Mouse (Mus musculus) granulocyte monocyte progenitor cell, adult 5-6 weeks (primary cell): Measurements from ENCODE around the gene Vps33b. TPM values are rescaled to one million over a fixed set of nuclear protein-coding genes. Genes with fewer than 3 reads are reported as not detected.
"Not testable (repeated sequence)": the region's sequence is repeated elsewhere in the genome, so short reads cannot be mapped to it uniquely, and the experiment has no call there.

Experiments used
- ATAC-seq: replicated peaks from 2 replicates; pipeline ENCODE4 v1.8.0; 2016; ENCODE audit warnings: mild to moderate bottlenecking, moderate TSS enrichment, inconsistent platforms; ENCODE audit not compliant: poor library complexity, severe bottlenecking
- total RNA-seq, 2 experiments: library from RNA; stranded (forward) in 1 of 2; stranded (reverse) in 1 of 2; fragments of 200-712, 200-1000 nt in 1 of 2; fragments of >200 nt in 1 of 2; fragmentation: Nextera tagmentation in 1 of 2; gene quantifications; 2 replicates each; pipeline ENCODE4 v1.2.3; 2014 to 2017

Vps33b gene
- total RNA-seq, 2 experiments from 2014 or later: 31.8 to 45.6 TPM

- no peak for ATAC-seq
Observed at GRCm38 (mm10) chr7:80315733-80316132, 46.3 kb downstream of the Vps33b start.

DNA sequence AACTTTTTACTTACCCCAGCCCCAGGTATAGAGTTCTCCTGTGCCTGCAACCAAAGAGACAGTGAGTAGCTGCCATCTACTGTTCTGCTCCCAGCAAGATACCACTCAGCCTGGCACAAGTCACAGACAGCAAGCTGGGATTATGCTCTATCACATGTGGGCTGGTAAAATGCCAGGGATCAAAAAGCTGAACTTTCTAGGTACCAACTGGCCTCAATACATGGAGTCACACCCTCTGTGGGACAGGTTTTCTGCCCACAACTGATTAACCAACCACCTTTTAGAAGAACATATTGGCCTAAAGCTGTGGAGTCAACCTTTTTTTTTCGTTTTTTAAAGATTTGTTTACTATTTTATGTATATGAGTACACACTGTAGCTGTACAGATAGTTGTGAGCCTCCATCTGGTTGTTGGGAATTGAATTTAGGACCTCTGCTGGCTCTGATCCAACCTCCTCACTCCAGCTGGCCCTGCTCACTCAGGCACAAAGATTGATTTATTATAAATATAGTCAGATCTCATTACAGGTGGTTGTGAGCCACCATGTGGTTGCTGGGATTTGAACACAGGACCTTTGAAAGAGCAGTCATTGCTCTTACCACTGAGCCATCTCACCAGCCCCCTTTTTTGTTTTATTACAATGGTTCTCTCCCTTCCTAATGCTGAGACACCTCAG lies 48.1 kb downstream of the Vps33b start:
- ATAC-seq: no peak

DNA sequence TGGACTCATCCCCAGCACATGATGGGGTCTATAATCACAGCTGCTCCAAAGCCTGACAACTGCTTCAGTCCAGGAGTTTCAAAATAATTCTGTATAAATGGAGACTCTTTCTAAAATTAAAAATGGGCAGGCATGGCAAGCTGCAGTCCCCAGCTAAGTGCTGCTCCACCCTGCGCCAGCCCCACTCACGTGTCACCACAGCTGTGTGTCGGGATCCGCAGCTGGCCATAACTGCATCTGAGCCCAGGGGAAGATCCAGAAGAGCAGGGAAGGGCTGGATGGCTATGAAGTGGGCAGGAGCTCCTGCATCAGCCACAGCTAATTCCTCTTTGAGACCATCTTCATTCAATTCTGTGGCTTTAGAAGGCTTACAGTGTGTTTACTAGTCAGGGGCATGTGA lies 49.2 kb downstream of the Vps33b start:
- ATAC-seq: no peak

GRCm38 (mm10) chr7:80319846-80320496 lies 50.5 kb downstream of the Vps33b start:
- no peak for ATAC-seq

- ATAC-seq: no peak
Observed at GRCm38 (mm10) chr7:80323336-80323735, 53.9 kb downstream of the Vps33b start.

GRCm38 (mm10) chr7:80324043-80324815 lies 54.8 kb downstream of the Vps33b start, which contains the start of gene Rccd1:
Rccd1 (minus strand) TSS chr7:80324454.
- peak; percentile 96 for ATAC-seq

DNA sequence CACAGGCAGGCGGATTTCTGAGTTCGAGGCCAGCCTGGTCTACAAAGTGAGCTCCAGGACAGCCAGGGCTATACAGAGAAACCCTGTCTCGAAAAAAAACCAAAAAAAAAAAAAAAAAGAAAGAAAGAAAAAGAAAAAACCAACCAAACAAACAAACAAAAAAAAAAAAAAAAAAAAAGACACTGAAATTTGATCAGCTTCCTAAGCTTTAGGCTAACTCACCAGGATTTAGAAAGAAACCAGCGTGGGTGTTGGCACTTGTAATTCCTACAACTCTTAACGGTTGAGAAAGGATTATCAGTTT lies 55.3 kb downstream of the Vps33b start:
- ATAC-seq: not testable (repeated sequence)

GRCm38 (mm10) chr7:80325292-80325868 lies 55.9 kb downstream of the Vps33b start:
- ATAC-seq: no peak

- no peak for ATAC-seq
Observed at GRCm38 (mm10) chr7:80326076-80326475, 56.6 kb downstream of the Vps33b start.

- ATAC-seq: no peak
Observed at GRCm38 (mm10) chr7:80330278-80330677, 60.8 kb downstream of the Vps33b start.

GRCm38 (mm10) chr7:80331433-80331832 lies 62.0 kb downstream of the Vps33b start:
- no peak for ATAC-seq

DNA sequence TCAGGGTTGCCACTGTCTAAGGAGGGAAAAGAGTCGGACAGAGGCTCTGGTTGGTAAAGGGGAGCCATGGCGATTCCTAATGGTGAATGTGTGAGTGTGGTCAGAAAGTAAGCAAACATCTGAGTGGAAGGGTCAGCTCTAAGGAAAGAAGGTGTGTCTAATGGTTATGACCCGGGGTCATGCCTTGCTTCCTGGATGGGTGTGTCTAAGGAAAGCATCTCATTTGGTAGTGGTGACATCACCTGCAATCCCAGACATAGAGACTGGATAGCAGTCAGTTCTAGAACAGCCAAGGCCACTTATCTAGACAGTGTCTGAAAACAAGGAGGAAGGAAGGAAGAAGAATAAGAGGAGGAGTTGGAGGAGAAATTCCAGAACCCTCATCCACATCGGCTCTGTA lies 65.4 kb downstream of the Vps33b start:
- no peak for ATAC-seq

GRCm38 (mm10) chr7:80336932-80337331 lies 67.5 kb downstream of the Vps33b start:
- no peak for ATAC-seq

DNA sequence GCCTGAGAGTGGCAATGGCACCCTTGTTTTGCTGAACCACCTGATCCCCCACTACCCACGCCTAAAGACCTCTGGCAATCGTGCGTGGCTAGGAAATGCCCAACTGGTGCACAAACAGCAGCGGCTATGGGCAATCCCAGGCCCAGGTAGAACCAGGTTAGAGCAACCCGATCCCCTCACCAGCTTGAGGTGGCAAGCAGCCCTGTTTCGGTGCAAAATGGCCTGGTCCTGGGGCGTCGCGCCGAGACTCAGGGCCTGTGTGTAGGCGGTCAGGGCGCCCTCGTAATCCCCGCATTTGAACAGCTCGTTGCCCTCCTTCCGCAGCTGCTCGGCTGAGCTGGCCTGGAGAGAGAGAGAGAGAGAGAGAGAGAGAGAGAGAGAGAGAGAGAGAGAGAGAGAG lies 69.9 kb downstream of the Vps33b start:
- ATAC-seq: no peak

- peak; percentile 83 for ATAC-seq
Observed at GRCm38 (mm10) chr7:80339793-80340628, 70.6 kb downstream of the Vps33b start.

- ATAC-seq: peak; percentile 61
Observed at GRCm38 (mm10) chr7:80340793-80341192, 71.3 kb downstream of the Vps33b start, which contains the start of gene Unc45a. Unc45a (minus strand) TSS chr7:80341005.
